Mouse (Mus musculus) midbrain, embryonic 12.5 days (tissue): ENCODE data around the gene Tnc. TPM values are rescaled to one million over a fixed set of nuclear protein-coding genes. Genes with fewer than 3 reads are reported as not detected.
"Not testable (repeated sequence)": the region's sequence is repeated elsewhere in the genome, so short reads cannot be mapped to it uniquely, and the experiment has no call there.

Source experiments
- ATAC-seq: fragments of 200-750 bp; cut with Nextera tagmentation; 2 replicates; pipeline ENCODE4 v1.8.0; 2017; ENCODE audit warnings: low read depth, moderate TSS enrichment, moderate library complexity; ENCODE audit not compliant: low FRiP score
- H3K27ac ChIP-seq: fragments of 300-500 bp; sonication (generic); replicated peaks from 2 replicates; pipeline ENCODE4 v1.5.1; 2016; ENCODE audit warnings: mild to moderate bottlenecking
- H3K27me3 ChIP-seq: fragments of 300-500 bp; sonication (generic); 2 replicates; pipeline ENCODE4 v1.6.1; 2016; ENCODE audit warnings: mild to moderate bottlenecking
- H3K36me3 ChIP-seq: fragments of 300-500 bp; sonication (generic); 2 replicates; pipeline ENCODE4 v1.6.1; 2016
- H3K4me1 ChIP-seq: fragments of 300-500 bp; sonication (generic); 2 replicates; pipeline ENCODE4 v1.6.1; 2016
- H3K4me2 ChIP-seq: fragments of 300-500 bp; sonication (generic); replicated peaks from 2 replicates; pipeline ENCODE4 v1.6.1; 2016; ENCODE audit warnings: mild to moderate bottlenecking, moderate library complexity
- H3K4me3 ChIP-seq: fragments of 300-500 bp; sonication (generic); 2 replicates; pipeline ENCODE4 v1.5.1; 2016; ENCODE audit warnings: mild to moderate bottlenecking
- H3K9ac ChIP-seq: fragments of 300-500 bp; sonication (generic); replicated peaks from 2 replicates; pipeline ENCODE4 v1.6.1; 2016; ENCODE audit warnings: mild to moderate bottlenecking, moderate library complexity
- H3K9me3 ChIP-seq: fragments of 300-500 bp; sonication (generic); 2 replicates; pipeline ENCODE4 v1.6.1; 2016; ENCODE audit warnings: mild to moderate bottlenecking
- WGBS: fragments of 180-500 bp; shearing (Covaris S2); methylation state at CpG from one replicate; pipeline ENCODE4 v1.1.7; 2016; 5-methylcytosine and 5-hydroxymethylcytosine counted together
- polyA plus RNA-seq: library from polyadenylated mRNA; unstranded; fragments of >200 nt; fragmentation: Nextera tagmentation; extraction: Ambion mirVana; gene quantifications from 2 replicates; pipeline ENCODE4 v1.2.1, GENCODE M21; 2016

Gene Tnc
- polyA plus RNA-seq, 1 experiment from 2014 or later = 14.3 TPM

- H3K4me1 ChIP-seq = no peaks in the 10 kb centered on the region
- ATAC-seq = no peak
- H3K36me3 ChIP-seq = no peaks in the 10 kb centered on the region
- H3K27me3 ChIP-seq = no peaks in the 10 kb centered on the region
- no peaks in the 10 kb centered on the region for H3K9me3 ChIP-seq
- no peak overlapping the region for H3K4me2 ChIP-seq
- 82% methylated on average over 9 of the region's 9 CpGs for WGBS
- no peak overlapping the region for H3K27ac ChIP-seq
- H3K9ac ChIP-seq = no peak overlapping the region
- no peak overlapping the region for H3K4me3 ChIP-seq
Observed at GRCm38 (mm10) chr4:63950054-63950453, 96.8 kb downstream of the Tnc start.

GRCm38 (mm10) chr4:63948688-63949073 lies 98.1 kb downstream of the Tnc start:
- not testable (repeated sequence) for H3K4me2 ChIP-seq, H3K4me1 ChIP-seq, ATAC-seq, H3K9ac ChIP-seq, H3K9me3 ChIP-seq, H3K27me3 ChIP-seq, H3K27ac ChIP-seq, H3K4me3 ChIP-seq, H3K36me3 ChIP-seq
- whole genome bisulfite sequencing = 88% methylated on average over 5 of the region's 5 CpGs

GRCm38 (mm10) chr4:63948066-63948687 lies 98.6 kb downstream of the Tnc start:
- Histone ChIP-seq H3K27ac (no peak overlapping the region), H3K9me3 (no peaks in the 10 kb centered on the region), H3K4me3 (no peak overlapping the region), H3K36me3 (no peaks in the 10 kb centered on the region), H3K4me1 (no peaks in the 10 kb centered on the region), H3K4me2 (no peak overlapping the region), H3K27me3 (no peaks in the 10 kb centered on the region), H3K9ac (no peak overlapping the region)
- peak; percentile 69 for ATAC-seq
- 45% methylated on average over 12 of the region's 12 CpGs for WGBS

- H3K36me3 ChIP-seq = no peaks in the 10 kb centered on the region
- no peak overlapping the region for H3K9ac ChIP-seq
- H3K27ac ChIP-seq = no peak overlapping the region
- no peaks in the 10 kb centered on the region for H3K27me3 ChIP-seq
- no peak overlapping the region for H3K4me3 ChIP-seq
- 77% methylated on average over 5 of the region's 5 CpGs for WGBS
- ATAC-seq = no peak
- H3K4me2 ChIP-seq = no peak overlapping the region
- no peaks in the 10 kb centered on the region for H3K4me1 ChIP-seq
- H3K9me3 ChIP-seq = no peaks in the 10 kb centered on the region
Observed at GRCm38 (mm10) chr4:63943813-63944212, 103.0 kb downstream of the Tnc start.

- Histone ChIP-seq H3K36me3 (no peaks in the 10 kb centered on the region), H3K4me2 (no peak overlapping the region)
- ATAC-seq = no peak
Observed at GRCm38 (mm10) chr4:63942875-63943274, 103.9 kb downstream of the Tnc start.

GRCm38 (mm10) chr4:63941420-63941819 lies 105.4 kb downstream of the Tnc start:
- whole genome bisulfite sequencing = 94% methylated on average over 2 of the region's 2 CpGs
- ATAC-seq = no peak
- no peaks in the 10 kb centered on the region for H3K36me3 ChIP-seq
- H3K4me1 ChIP-seq = no peaks in the 10 kb centered on the region
- H3K27ac ChIP-seq = no peak overlapping the region
- no peaks in the 10 kb centered on the region for H3K9me3 ChIP-seq
- H3K27me3 ChIP-seq = no peaks in the 10 kb centered on the region
- no peak overlapping the region for H3K9ac ChIP-seq
- no peak overlapping the region for H3K4me2 ChIP-seq
- H3K4me3 ChIP-seq = no peak overlapping the region

More at GRCm38 (mm10) chr4:63942875-63943274, 103.9 kb downstream of the Tnc start:
- no peaks in the 10 kb centered on the region for H3K27me3 ChIP-seq
- H3K9me3 ChIP-seq = no peaks in the 10 kb centered on the region
- H3K27ac ChIP-seq = no peak overlapping the region
- 91% methylated on average over 3 of the region's 3 CpGs for WGBS
- H3K4me3 ChIP-seq = no peak overlapping the region
- H3K4me1 ChIP-seq = no peaks in the 10 kb centered on the region
- H3K9ac ChIP-seq = no peak overlapping the region

GRCm38 (mm10) chr4:63939428-63939827 lies 107.4 kb downstream of the Tnc start:
- no peak overlapping the region for H3K9ac ChIP-seq
- no peak overlapping the region for H3K27ac ChIP-seq
- no peaks in the 10 kb centered on the region for H3K9me3 ChIP-seq
- H3K36me3 ChIP-seq = no peaks in the 10 kb centered on the region
- H3K4me2 ChIP-seq = no peak overlapping the region
- no peaks in the 10 kb centered on the region for H3K27me3 ChIP-seq
- no peaks in the 10 kb centered on the region for H3K4me1 ChIP-seq
- no peak for ATAC-seq
- H3K4me3 ChIP-seq = no peak overlapping the region
- 78% methylated on average over 3 of the region's 3 CpGs for WGBS

GRCm38 (mm10) chr4:63935960-63936359 lies 110.9 kb downstream of the Tnc start:
- Histone ChIP-seq H3K9ac (no peak overlapping the region), H3K4me2 (no peak overlapping the region), H3K4me3 (no peak overlapping the region), H3K36me3 (no peaks in the 10 kb centered on the region), H3K4me1 (no peaks in the 10 kb centered on the region), H3K9me3 (no peaks in the 10 kb centered on the region), H3K27ac (no peak overlapping the region), H3K27me3 (no peaks in the 10 kb centered on the region)
- ATAC-seq = no peak
- 90% methylated on average over 4 of the region's 4 CpGs for WGBS

GRCm38 (mm10) chr4:63935314-63935713 lies 111.5 kb downstream of the Tnc start:
- Histone ChIP-seq H3K4me3 (no peak overlapping the region), H3K27ac (no peak overlapping the region), H3K27me3 (no peaks in the 10 kb centered on the region), H3K9me3 (no peaks in the 10 kb centered on the region), H3K9ac (no peak overlapping the region), H3K36me3 (no peaks in the 10 kb centered on the region), H3K4me1 (no peaks in the 10 kb centered on the region), H3K4me2 (no peak overlapping the region)
- no peak for ATAC-seq
- 86% methylated on average over 9 of the region's 9 CpGs for WGBS

GRCm38 (mm10) chr4:63930863-63931262 lies 116.0 kb downstream of the Tnc start:
- no peak for ATAC-seq
- H3K9me3 ChIP-seq = no peaks in the 10 kb centered on the region
- no peak overlapping the region for H3K9ac ChIP-seq
- no peak overlapping the region for H3K4me3 ChIP-seq
- no peaks in the 10 kb centered on the region for H3K36me3 ChIP-seq
- H3K27ac ChIP-seq = no peak overlapping the region
- WGBS = 82% methylated on average over 2 of the region's 2 CpGs
- H3K4me1 ChIP-seq = no peaks in the 10 kb centered on the region
- no peaks in the 10 kb centered on the region for H3K27me3 ChIP-seq
- no peak overlapping the region for H3K4me2 ChIP-seq

GRCm38 (mm10) chr4:63929490-63929889 lies 117.3 kb downstream of the Tnc start:
- Histone ChIP-seq H3K36me3 (no peaks in the 10 kb centered on the region), H3K4me1 (no peaks in the 10 kb centered on the region), H3K9me3 (no peaks in the 10 kb centered on the region), H3K27me3 (no peaks in the 10 kb centered on the region), H3K9ac (no peak overlapping the region), H3K4me3 (no peak overlapping the region), H3K4me2 (no peak overlapping the region), H3K27ac (no peak overlapping the region)
- 61% methylated on average over 2 of the region's 2 CpGs for WGBS
- ATAC-seq = no peak

GRCm38 (mm10) chr4:63928192-63928591 lies 118.6 kb downstream of the Tnc start:
- Histone ChIP-seq H3K4me3 (no peak overlapping the region), H3K27ac (no peak overlapping the region), H3K4me1 (no peaks in the 10 kb centered on the region), H3K4me2 (no peak overlapping the region), H3K36me3 (no peaks in the 10 kb centered on the region), H3K27me3 (no peaks in the 10 kb centered on the region), H3K9ac (no peak overlapping the region), H3K9me3 (no peaks in the 10 kb centered on the region)
- no peak for ATAC-seq
- 74% methylated on average over 1 of the region's 1 CpGs for WGBS

GRCm38 (mm10) chr4:63917181-63917580 lies 129.6 kb downstream of the Tnc start:
- no peak for ATAC-seq
- Histone ChIP-seq H3K9ac (no peak overlapping the region), H3K9me3 (no peaks in the 10 kb centered on the region), H3K27ac (no peak overlapping the region), H3K27me3 (no peaks in the 10 kb centered on the region), H3K4me3 (no peak overlapping the region), H3K36me3 (no peaks in the 10 kb centered on the region), H3K4me1 (no peaks in the 10 kb centered on the region), H3K4me2 (no peak overlapping the region)
- 93% methylated on average over 5 of the region's 5 CpGs for WGBS
